Mouse (Mus musculus): ENCODE measurements around the gene Mmp14. TPM values are rescaled to one million over a fixed set of nuclear protein-coding genes. Genes with fewer than 3 reads are reported as not detected.

Mmp14 gene
- polyA plus RNA-seq, 1 experiment from 2014 or later: 115 TPM

GRCm38 (mm10) chr14:54425540-54425939 lies 5.9 kb upstream of the Mmp14 start:
- Histone ChIP-seq H3K9ac (ENCODE audit: low read length) (no peak overlapping the region), H3K4me2 (ENCODE audit: low read length) (peak overlapping the region; percentile 72), H3K4me1 (ENCODE audit: control insufficient read depth in 2 of 2, insufficient read depth in 2 of 2, low read length in 2 of 2) (peaks cover 10 to 21% of the 10 kb centered on the region in 2 experiments), H3K9me3 (ENCODE audit: control insufficient read depth, low read length) (no peaks in the 10 kb centered on the region), H3K4me3 (ENCODE audit: control insufficient read depth in 1 of 2, insufficient read depth in 1 of 2, low read depth in 1 of 2, low read length in 2 of 2) (peak overlapping the region in 1 of 2 experiments; percentile 78; a peak in 1 of 4 replicates), H3K27ac (replicated peaks in 1 of 2; ENCODE audit: control insufficient read depth in 1 of 2, insufficient read depth in 1 of 2, low read depth in 2 of 2, low read length in 2 of 2) (no peak overlapping the region), H3K36me3 (ENCODE audit: control insufficient read depth, insufficient read depth, low read length) (peaks cover 10% of the 10 kb centered on the region), H3K27me3 (ENCODE audit: control insufficient read depth, insufficient read depth, low read length) (no peaks in the 10 kb centered on the region)
- WGBS: 55% methylated on average over 1 of the region's 1 CpGs
- no peak for ATAC-seq (ENCODE audit: insufficient number of reproducible peaks, insufficient read depth, low FRiP score, low read depth)

GRCm38 (mm10) chr14:54426003-54426688 lies 5.3 kb upstream of the Mmp14 start:
- no peak for ATAC-seq (ENCODE audit: insufficient number of reproducible peaks, insufficient read depth, low FRiP score, low read depth)
- peak overlapping the region; percentile 78 to 99 for H3K4me3 ChIP-seq (ENCODE audit: control insufficient read depth in 1 of 2, insufficient read depth in 1 of 2, low read depth in 1 of 2, low read length in 2 of 2)
- H3K27me3 ChIP-seq (ENCODE audit: control insufficient read depth, insufficient read depth, low read length): no peaks in the 10 kb centered on the region
- H3K4me1 ChIP-seq (ENCODE audit: control insufficient read depth in 2 of 2, insufficient read depth in 2 of 2, low read length in 2 of 2): peaks cover 15 to 23% of the 10 kb centered on the region in 2 experiments
- no peaks in the 10 kb centered on the region for H3K9me3 ChIP-seq (ENCODE audit: control insufficient read depth, low read length)
- WGBS: 33% methylated on average over 14 of the region's 14 CpGs
- peaks cover 10% of the 10 kb centered on the region for H3K36me3 ChIP-seq (ENCODE audit: control insufficient read depth, insufficient read depth, low read length)
- peak overlapping the region; percentile 80 to 96 for H3K27ac ChIP-seq (replicated peaks in 1 of 2; ENCODE audit: control insufficient read depth in 1 of 2, insufficient read depth in 1 of 2, low read depth in 2 of 2, low read length in 2 of 2)
- peak overlapping the region; percentile 88 for H3K9ac ChIP-seq (ENCODE audit: low read length)
- peak overlapping the region; percentile 72 for H3K4me2 ChIP-seq (ENCODE audit: low read length)

- under 1% methylated on average over 48 of the region's 48 CpGs for WGBS
- Histone ChIP-seq H3K9me3 (ENCODE audit: control insufficient read depth, low read length) (no peaks in the 10 kb centered on the region), H3K4me2 (ENCODE audit: low read length) (peak within 1 kb of the TSS; percentile 72), H3K27ac (replicated peaks in 1 of 2; ENCODE audit: control insufficient read depth in 1 of 2, insufficient read depth in 1 of 2, low read depth in 2 of 2, low read length in 2 of 2) (peak within 1 kb of the TSS; percentile 80 to 96), H3K36me3 (ENCODE audit: control insufficient read depth, insufficient read depth, low read length) (peaks cover 10% of the 10 kb centered on the region), H3K4me1 (ENCODE audit: control insufficient read depth in 2 of 2, insufficient read depth in 2 of 2, low read length in 2 of 2) (peaks cover 15 to 23% of the 10 kb centered on the region in 2 experiments), H3K9ac (ENCODE audit: low read length) (peak within 1 kb of the TSS; percentile 88), H3K4me3 (ENCODE audit: control insufficient read depth in 1 of 2, insufficient read depth in 1 of 2, low read depth in 1 of 2, low read length in 2 of 2) (peak within 1 kb of the TSS; percentile 78 to 99), H3K27me3 (ENCODE audit: control insufficient read depth, insufficient read depth, low read length) (no peaks in the 10 kb centered on the region)
- ATAC-seq (ENCODE audit: insufficient number of reproducible peaks, insufficient read depth, low FRiP score, low read depth): peak; percentile 63
These were observed 4.6 kb upstream of the Mmp14 start, which contains the start of gene Mrpl52 for GRCm38 (mm10) chr14:54426689-54427398. Gene Mrpl52 (plus strand): TSS chr14:54426909.

GRCm38 (mm10) chr14:54427696-54428095 lies 3.7 kb upstream of the Mmp14 start:
- no peaks in the 10 kb centered on the region for H3K27me3 ChIP-seq (ENCODE audit: control insufficient read depth, insufficient read depth, low read length)
- 90% methylated on average over 7 of the region's 7 CpGs for WGBS
- no peak for ATAC-seq (ENCODE audit: insufficient number of reproducible peaks, insufficient read depth, low FRiP score, low read depth)
- H3K9me3 ChIP-seq (ENCODE audit: control insufficient read depth, low read length): no peaks in the 10 kb centered on the region
- H3K4me1 ChIP-seq (ENCODE audit: control insufficient read depth in 2 of 2, insufficient read depth in 2 of 2, low read length in 2 of 2): peaks cover 15 to 23% of the 10 kb centered on the region in 2 experiments
- peak overlapping the region; percentile 88; the same call in 1 of the 2 replicates for H3K9ac ChIP-seq (ENCODE audit: low read length)
- peak overlapping the region; percentile 72 for H3K4me2 ChIP-seq (ENCODE audit: low read length)
- peak overlapping the region in 1 of 2 experiments; percentile 78; a peak in 2 of 4 replicates for H3K4me3 ChIP-seq (ENCODE audit: control insufficient read depth in 1 of 2, insufficient read depth in 1 of 2, low read depth in 1 of 2, low read length in 2 of 2)
- 0 out of 4 replicates have a peak overlapping the region, but pooled peaks of 1 of the 2 experiments have one; percentile 80 for H3K27ac ChIP-seq (replicated peaks in 1 of 2; ENCODE audit: control insufficient read depth in 1 of 2, insufficient read depth in 1 of 2, low read depth in 2 of 2, low read length in 2 of 2)
- H3K36me3 ChIP-seq (ENCODE audit: control insufficient read depth, insufficient read depth, low read length): peaks cover 10% of the 10 kb centered on the region

GRCm38 (mm10) chr14:54428421-54428820 lies 3.0 kb upstream of the Mmp14 start:
- no peak overlapping the region for H3K4me2 ChIP-seq (ENCODE audit: low read length)
- H3K4me3 ChIP-seq (ENCODE audit: control insufficient read depth in 1 of 2, insufficient read depth in 1 of 2, low read depth in 1 of 2, low read length in 2 of 2): no peak overlapping the region
- 88% methylated on average over 5 of the region's 5 CpGs for WGBS
- peaks cover 10% of the 10 kb centered on the region for H3K36me3 ChIP-seq (ENCODE audit: control insufficient read depth, insufficient read depth, low read length)
- ATAC-seq (ENCODE audit: insufficient number of reproducible peaks, insufficient read depth, low FRiP score, low read depth): no peak
- no peak overlapping the region for H3K9ac ChIP-seq (ENCODE audit: low read length)
- H3K27ac ChIP-seq (replicated peaks in 1 of 2; ENCODE audit: control insufficient read depth in 1 of 2, insufficient read depth in 1 of 2, low read depth in 2 of 2, low read length in 2 of 2): no peak overlapping the region
- no peaks in the 10 kb centered on the region for H3K27me3 ChIP-seq (ENCODE audit: control insufficient read depth, insufficient read depth, low read length)
- H3K4me1 ChIP-seq (ENCODE audit: control insufficient read depth in 2 of 2, insufficient read depth in 2 of 2, low read length in 2 of 2): peaks cover 22 to 30% of the 10 kb centered on the region in 2 experiments
- H3K9me3 ChIP-seq (ENCODE audit: control insufficient read depth, low read length): no peaks in the 10 kb centered on the region

- no peak for ATAC-seq (ENCODE audit: insufficient number of reproducible peaks, insufficient read depth, low FRiP score, low read depth)
- H3K4me3 ChIP-seq (ENCODE audit: control insufficient read depth in 1 of 2, insufficient read depth in 1 of 2, low read depth in 1 of 2, low read length in 2 of 2): 0 out of 4 replicates have a peak overlapping the region, but pooled peaks of 1 of the 2 experiments have one; percentile 85
- WGBS: 37% methylated on average over 7 of the region's 7 CpGs
- H3K9ac ChIP-seq (ENCODE audit: low read length): 0 out of 2 replicates have a peak overlapping the region, but pooled peaks have one; percentile 100
- H3K27me3 ChIP-seq (ENCODE audit: control insufficient read depth, insufficient read depth, low read length): no peaks in the 10 kb centered on the region
- H3K9me3 ChIP-seq (ENCODE audit: control insufficient read depth, low read length): no peaks in the 10 kb centered on the region
- H3K27ac ChIP-seq (replicated peaks in 1 of 2; ENCODE audit: control insufficient read depth in 1 of 2, insufficient read depth in 1 of 2, low read depth in 2 of 2, low read length in 2 of 2): peak overlapping the region; percentile 92 to 94
- peak overlapping the region; percentile 76 for H3K4me2 ChIP-seq (ENCODE audit: low read length)
- H3K36me3 ChIP-seq (ENCODE audit: control insufficient read depth, insufficient read depth, low read length): peaks cover 10% of the 10 kb centered on the region
- peaks cover 27 to 41% of the 10 kb centered on the region in 2 experiments for H3K4me1 ChIP-seq (ENCODE audit: control insufficient read depth in 2 of 2, insufficient read depth in 2 of 2, low read length in 2 of 2)
These were observed 1.9 kb upstream of the Mmp14 start for GRCm38 (mm10) chr14:54429332-54430093.

Measured in heart, embryonic 14.5 days (tissue).